Mouse (Mus musculus) spleen, adult 2 months (tissue): Measurements from ENCODE around the gene Hcrtr2.

ENCODE experiments used
- CTCF ChIP-seq: fragments of 200-500 bp; IDR thresholded peaks from 2 replicates; pipeline ENCODE4 v1.5.1; 2011; ENCODE audit warnings: mild to moderate bottlenecking, inconsistent platforms; ENCODE audit not compliant: insufficient read depth, insufficient read length, insufficient replicate concordance; ENCODE audit errors: extremely low read depth
- POLR2A ChIP-seq: fragments of 200-500 bp; IDR thresholded peaks from 2 replicates; pipeline ENCODE4 v1.6.1; 2011; ENCODE audit warnings: low read depth, low read length, inconsistent platforms

DNA sequence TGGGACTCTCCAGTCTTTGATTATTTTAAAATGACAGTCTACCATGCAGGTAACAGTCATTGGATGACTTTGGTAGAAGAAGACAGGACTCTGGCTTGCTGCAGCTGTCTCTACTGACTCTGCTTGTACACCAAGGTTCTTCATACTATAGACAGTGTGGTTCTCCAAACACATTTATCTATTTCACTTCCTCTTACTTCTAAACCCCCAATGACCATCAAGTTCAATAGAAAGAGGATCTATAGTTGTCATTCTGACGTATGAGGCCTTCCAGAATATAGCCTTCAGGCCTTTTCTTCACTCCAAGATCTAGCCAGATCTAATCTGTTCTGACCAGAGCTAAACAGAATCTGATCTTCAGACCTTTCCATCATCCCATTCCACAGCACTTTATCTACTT lies 23.6 kb upstream of the Hcrtr2 start:
- no peak for TF ChIP-seq CTCF
- no peak for TF ChIP-seq POLR2A
